Mouse (Mus musculus): ENCODE results near the gene Chst5. TPM values are rescaled to one million over a fixed set of nuclear protein-coding genes. Genes with fewer than 3 reads are reported as not detected.
"Not testable (repeated sequence)": the region's sequence is repeated elsewhere in the genome, so short reads cannot be mapped to it uniquely, and the experiment has no call there.

Gene Chst5
- total and polyA plus RNA-seq, 3 experiments: not detected

GRCm38 (mm10) chr8:111853861-111854501 lies 56.3 kb downstream of the Chst5 start, which contains the start of gene Cfdp1 (continued):
- TF ChIP-seq USF1 (IDR thresholded peaks at IDR 0.05; ENCODE audit: low read depth, low read length): peak; percentile 100
- no peak for TF ChIP-seq RCOR1 (IDR thresholded peaks at IDR 0.05; ENCODE audit: low read depth, low read length)
- no peak for TF ChIP-seq POLR2AphosphoS5 (IDR thresholded peaks at IDR 0.05; ENCODE audit: borderline replicate concordance, low read depth, low read length)
- TF ChIP-seq TCF12 (IDR thresholded peaks at IDR 0.05; ENCODE audit: low read depth, low read length): peak; percentile 34; the same call in 1 of the 2 replicates
- peak; percentile 43; the same call in 1 of the 2 replicates for TF ChIP-seq POLR2AphosphoS2 (IDR thresholded peaks at IDR 0.05; ENCODE audit: low read length)
- TF ChIP-seq USF2 (IDR thresholded peaks at IDR 0.05; ENCODE audit: borderline replicate concordance in 1 of 2, insufficient read depth in 1 of 2, low read depth in 1 of 2, low read length in 2 of 2): peak; percentile 71 to 91; a peak in 3 of 4 replicates
- no peak for TF ChIP-seq GABPA (IDR thresholded peaks at IDR 0.05; ENCODE audit: low read depth, low read length)

GRCm38 (mm10) chr8:111853219-111853618 lies 57.0 kb downstream of the Chst5 start:
- Histone ChIP-seq H3K9ac (ENCODE audit: control insufficient read depth, low read depth, low read length, poor library complexity, severe bottlenecking) (peak overlapping the region; percentile 70), H3K36me3 (ENCODE audit: control insufficient read depth in 1 of 2, insufficient read depth in 2 of 2, low read length in 2 of 2) (peaks cover 2 to 17% of the 10 kb centered on the region in 2 experiments; a peak in 2 of 4 replicates), H3K4me1 (ENCODE audit: control insufficient read depth in 1 of 2, insufficient read depth in 2 of 2, low read length in 2 of 2) (peaks cover 0 to 14% of the 10 kb centered on the region in 2 experiments; a peak in 3 of 4 replicates), H3K4me3 (ENCODE audit: control insufficient read depth in 1 of 2, insufficient read depth in 1 of 2, low read depth in 2 of 2, low read length in 2 of 2) (peak overlapping the region; percentile 72 to 73), H3K79me2 (ENCODE audit: control insufficient read depth, insufficient read depth, low read length, poor library complexity) (peaks cover 53% of the 10 kb centered on the region)
- not testable (repeated sequence) for H3K27ac ChIP-seq (ENCODE audit: control insufficient read depth, low read depth, low read length); H3K9me3 ChIP-seq (replicated peaks; ENCODE audit: insufficient read depth, low read length); H3K27me3 ChIP-seq (ENCODE audit: control insufficient read depth in 1 of 2, insufficient read depth in 2 of 2, low read length in 2 of 2); DNase-seq (ENCODE audit: low read depth, low spot score)
- TF ChIP-seq ZNF384 (IDR thresholded peaks at IDR 0.05; ENCODE audit: low read depth, low read length): peak; percentile 81; the same call in 1 of the 2 replicates

- peak; percentile 56 for DNase-seq (ENCODE audit: low read depth, low spot score)
- Histone ChIP-seq H3K4me3 (ENCODE audit: control insufficient read depth in 1 of 2, insufficient read depth in 1 of 2, low read depth in 2 of 2, low read length in 2 of 2) (no peak overlapping the region), H3K79me2 (ENCODE audit: control insufficient read depth, insufficient read depth, low read length, poor library complexity) (peaks cover 48% of the 10 kb centered on the region), H3K27me3 (ENCODE audit: control insufficient read depth in 1 of 2, insufficient read depth in 2 of 2, low read length in 2 of 2) (no peaks in the 10 kb centered on the region), H3K36me3 (ENCODE audit: control insufficient read depth in 1 of 2, insufficient read depth in 2 of 2, low read length in 2 of 2) (peaks cover 17 to 23% of the 10 kb centered on the region in 2 experiments), H3K27ac (ENCODE audit: control insufficient read depth, low read depth, low read length) (peak overlapping the region; percentile 48), H3K9me3 (replicated peaks; ENCODE audit: insufficient read depth, low read length) (no peaks in the 10 kb centered on the region), H3K4me1 (ENCODE audit: control insufficient read depth in 1 of 2, insufficient read depth in 2 of 2, low read length in 2 of 2) (peaks cover 11 to 21% of the 10 kb centered on the region in 2 experiments), H3K9ac (ENCODE audit: control insufficient read depth, low read depth, low read length, poor library complexity, severe bottlenecking) (no peak overlapping the region)
- TF ChIP-seq EP300 (IDR thresholded peaks at IDR 0.05; ENCODE audit: low read depth in 1 of 2, low read length in 2 of 2) (peak; percentile 51 to 80; a peak in 3 of 4 replicates), E2F4 (IDR thresholded peaks at IDR 0.05; ENCODE audit: borderline replicate concordance, low read depth, low read length) (no peak), UBTF (IDR thresholded peaks at IDR 0.05; ENCODE audit: borderline replicate concordance, insufficient read depth, low read depth, low read length) (no peak), TCF12 (IDR thresholded peaks at IDR 0.05; ENCODE audit: low read depth, low read length) (0 out of 2 replicates have a peak, but pooled peaks have one; percentile 11), MXI1 (IDR thresholded peaks at IDR 0.05; ENCODE audit: low read depth, low read length) (peak; percentile 77), GATA1 (IDR thresholded peaks at IDR 0.05; ENCODE audit: low read depth, low read length) (peak; percentile 74), SIN3A (IDR thresholded peaks at IDR 0.05; ENCODE audit: low read length) (peak; percentile 65; the same call in 1 of the 2 replicates), ETS1 (IDR thresholded peaks at IDR 0.05; ENCODE audit: low read depth, low read length) (peak; percentile 64), ZNF384 (IDR thresholded peaks at IDR 0.05; ENCODE audit: low read depth, low read length) (peak; percentile 58; the same call in 1 of the 2 replicates)
These were observed 63.5 kb downstream of the Chst5 start for GRCm38 (mm10) chr8:111846746-111847145.

Other genes starting within 250 kb of the Chst5 start
- not detected in 2 replicates for gene Ctrb1, start 219.4 kb downstream of the Chst5 start, total RNA-seq (2012; rRNA removed)
- gene Ctrb1, start 219.4 kb downstream of the Chst5 start, polyA plus RNA-seq (2012; ENCODE audit: insufficient read depth in 1 of 2, insufficient read length in 2 of 2, low read depth in 1 of 2, low replicate concordance in 2 of 2, missing spikeins in 1 of 2): not detected
- gene Bcar1, start 166.6 kb downstream of the Chst5 start, total RNA-seq (2012; rRNA removed): 6.5 and 7.5 TPM in 2 replicates
- 10 to 100 TPM in 1 of 2 experiments, not detected in 1; 17.4 TPM for gene Bcar1, start 166.6 kb downstream of the Chst5 start, polyA plus RNA-seq (2012; ENCODE audit: insufficient read depth in 1 of 2, insufficient read length in 2 of 2, low read depth in 1 of 2, low replicate concordance in 2 of 2, missing spikeins in 1 of 2)
- 168 and 185 TPM in 2 replicates for gene Cfdp1, start 56.2 kb downstream of the Chst5 start, total RNA-seq (2012; rRNA removed)
- gene Cfdp1, start 56.2 kb downstream of the Chst5 start, polyA plus RNA-seq (2012; ENCODE audit: insufficient read depth in 1 of 2, insufficient read length in 2 of 2, low read depth in 1 of 2, low replicate concordance in 2 of 2, missing spikeins in 1 of 2): 100 to 1,000 TPM in 1 of 2 experiments, not detected in 1; 214 TPM
- gene Tmem170, start 33.7 kb downstream of the Chst5 start, total RNA-seq (2012; rRNA removed): 2.8 and 2.9 TPM in 2 replicates
- gene Tmem170, start 33.7 kb downstream of the Chst5 start, polyA plus RNA-seq (2012; ENCODE audit: insufficient read depth in 1 of 2, insufficient read length in 2 of 2, low read depth in 1 of 2, low replicate concordance in 2 of 2, missing spikeins in 1 of 2): 1 to 10 TPM in 1 of 2 experiments, not detected in 1; 4.6 TPM
- gene Tmem231, start 23.4 kb upstream of the Chst5 start, total RNA-seq (2012; rRNA removed): 0.85 and 0.95 TPM in 2 replicates
- gene Tmem231, start 23.4 kb upstream of the Chst5 start, polyA plus RNA-seq (2012; ENCODE audit: insufficient read depth in 1 of 2, insufficient read length in 2 of 2, low read depth in 1 of 2, low replicate concordance in 2 of 2, missing spikeins in 1 of 2): 1 to 10 TPM in 1 of 2 experiments, not detected in 1; 2.5 TPM
- gene Gabarapl2, start 30.3 kb upstream of the Chst5 start, total RNA-seq (2012; rRNA removed): 18.4 and 21.6 TPM in 2 replicates
- gene Gabarapl2, start 30.3 kb upstream of the Chst5 start, polyA plus RNA-seq (2012; ENCODE audit: insufficient read depth in 1 of 2, insufficient read length in 2 of 2, low read depth in 1 of 2, low replicate concordance in 2 of 2, missing spikeins in 1 of 2): 10 to 100 TPM in 1 of 2 experiments, not detected in 1; 22.5 TPM
- 6.4 and 8.3 TPM in 2 replicates for gene Adat1, start 81.9 kb upstream of the Chst5 start, total RNA-seq (2012; rRNA removed)
- 1 to 10 TPM in 1 of 2 experiments, not detected in 1; 9.3 TPM for gene Adat1, start 81.9 kb upstream of the Chst5 start, polyA plus RNA-seq (2012; ENCODE audit: insufficient read depth in 1 of 2, insufficient read length in 2 of 2, low read depth in 1 of 2, low replicate concordance in 2 of 2, missing spikeins in 1 of 2)
- gene Kars, start 100.9 kb upstream of the Chst5 start, total RNA-seq (2012; rRNA removed): 295 and 302 TPM in 2 replicates
- gene Kars, start 100.9 kb upstream of the Chst5 start, polyA plus RNA-seq (2012; ENCODE audit: insufficient read depth in 1 of 2, insufficient read length in 2 of 2, low read depth in 1 of 2, low replicate concordance in 2 of 2, missing spikeins in 1 of 2): 100 to 1,000 TPM; 355 to 642 TPM
- 10.9 and 12.5 TPM in 2 replicates for gene Terf2ip, start 101.0 kb upstream of the Chst5 start, total RNA-seq (2012; rRNA removed)
- gene Terf2ip, start 101.0 kb upstream of the Chst5 start, polyA plus RNA-seq (2012; ENCODE audit: insufficient read depth in 1 of 2, insufficient read length in 2 of 2, low read depth in 1 of 2, low replicate concordance in 2 of 2, missing spikeins in 1 of 2): 10 to 100 TPM in 1 of 2 experiments, not detected in 1; 15.1 TPM
- gene Gm6793, start 104.6 kb upstream of the Chst5 start, total RNA-seq (2012; rRNA removed): 0.10 and 0.19 TPM in 2 replicates
- gene Gm6793, start 104.6 kb upstream of the Chst5 start, polyA plus RNA-seq (2012; ENCODE audit: insufficient read depth in 1 of 2, insufficient read length in 2 of 2, low read depth in 1 of 2, low replicate concordance in 2 of 2, missing spikeins in 1 of 2): under 1 TPM in 1 of 2 experiments, not detected in 1; 0.46 TPM